Mouse (Mus musculus) embryo, embryonic 10.5 days (tissue): Measurements from ENCODE around the gene Hist2h4.
A peak's percentile ranks its signal among the peaks of the same experiment; 100 is the strongest.

Experiments
- DNase-seq: peaks from one replicate; pipeline ENCODE4 v3.0.0-alpha.2; 2015; ENCODE audit warnings: low spot score

Gene Hist2h4

DNA sequence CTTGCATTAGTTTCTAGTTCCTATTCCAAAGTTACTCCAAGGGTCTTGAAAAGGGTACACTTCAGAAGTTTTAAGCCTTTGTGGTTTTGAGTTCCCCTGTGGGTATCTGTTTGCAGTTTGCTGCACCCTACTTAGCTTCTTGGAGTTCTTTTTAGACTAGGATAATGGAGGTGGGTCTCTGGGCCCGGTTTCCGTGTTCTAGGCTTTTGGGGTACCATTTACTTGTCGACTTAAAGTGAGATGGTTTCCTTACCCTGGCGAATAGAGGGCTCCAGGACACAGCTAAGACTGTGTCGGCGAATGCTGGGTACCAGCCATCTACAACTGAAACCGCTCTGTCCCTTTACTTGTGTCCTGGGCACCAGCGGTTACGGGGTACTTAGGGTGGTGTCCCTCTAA, 41.5 kb downstream of the Hist2h4 start:
- no peak for DNase-seq

DNA sequence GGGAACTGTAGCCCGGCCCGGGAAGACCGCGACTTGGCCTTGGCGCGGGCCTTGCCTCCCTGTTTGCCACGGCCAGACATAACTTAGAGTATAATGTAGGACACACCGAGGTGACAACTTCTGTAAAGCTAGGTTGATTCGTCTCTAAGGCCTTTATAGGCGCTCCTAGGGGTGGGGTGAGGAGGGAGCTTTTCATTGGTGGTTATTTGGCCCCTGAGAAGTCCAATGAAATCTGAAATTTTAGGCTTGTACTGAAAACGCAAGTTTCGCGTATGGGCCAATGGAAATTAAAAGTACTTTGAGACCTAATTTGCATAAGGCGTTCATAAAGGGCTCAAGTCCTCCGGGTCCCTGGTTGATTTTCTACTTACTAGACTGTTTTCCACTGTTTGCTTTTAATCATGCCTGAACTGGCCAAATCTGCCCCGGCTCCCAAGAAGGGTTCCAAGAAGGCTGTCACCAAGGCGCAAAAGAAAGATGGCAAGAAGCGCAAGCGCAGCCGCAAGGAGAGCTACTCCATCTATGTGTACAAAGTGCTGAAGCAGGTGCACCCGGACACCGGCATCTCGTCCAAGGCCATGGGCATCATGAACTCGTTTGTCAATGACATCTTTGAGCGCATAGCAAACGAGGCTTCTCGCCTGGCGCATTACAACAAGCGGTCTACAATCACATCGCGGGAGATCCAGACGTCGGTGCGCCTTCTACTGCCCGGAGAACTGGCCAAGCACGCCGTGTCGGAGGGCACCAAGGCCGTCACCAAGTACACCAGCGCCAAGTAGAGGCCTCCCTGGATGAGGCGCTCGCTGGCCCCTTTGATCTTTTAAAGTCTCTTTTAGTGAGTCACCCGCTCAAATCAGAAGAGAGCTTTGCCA, 42.1 kb downstream of the Hist2h4 start, which contains the start of the genes Hist2h2ac and Hist2h2be:
TSS of gene Hist2h2ac (minus strand) at position 116 of the 875 bp plus-strand sequence.
TSS of gene Hist2h2be (plus strand) at position 355 of the 875 bp plus-strand sequence.
- DNase-seq: peak; percentile 97

DNA sequence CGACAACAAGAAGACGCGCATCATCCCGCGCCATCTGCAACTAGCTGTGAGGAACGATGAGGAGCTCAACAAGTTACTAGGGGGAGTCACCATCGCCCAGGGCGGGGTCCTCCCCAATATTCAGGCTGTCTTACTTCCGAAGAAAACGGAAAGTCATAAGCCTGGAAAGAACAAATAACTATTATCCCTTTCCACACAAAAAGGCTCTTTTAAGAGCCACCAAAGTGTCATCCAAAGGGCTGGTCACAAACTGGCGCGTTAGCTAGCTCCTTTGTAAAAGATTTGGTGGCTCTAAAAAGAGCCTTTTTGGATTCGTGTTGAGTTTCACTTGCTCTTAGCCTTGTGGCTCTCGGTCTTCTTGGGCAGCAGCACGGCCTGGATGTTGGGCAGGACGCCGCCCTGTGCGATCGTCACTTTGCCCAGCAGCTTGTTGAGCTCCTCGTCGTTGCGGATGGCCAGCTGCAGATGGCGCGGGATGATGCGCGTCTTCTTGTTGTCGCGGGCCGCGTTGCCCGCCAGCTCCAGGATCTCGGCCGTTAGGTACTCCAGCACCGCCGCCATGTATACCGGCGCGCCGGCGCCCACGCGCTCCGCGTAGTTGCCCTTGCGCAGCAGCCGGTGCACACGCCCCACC, 42.9 kb downstream of the Hist2h4 start:
- peak; percentile 75 for DNase-seq

DNA sequence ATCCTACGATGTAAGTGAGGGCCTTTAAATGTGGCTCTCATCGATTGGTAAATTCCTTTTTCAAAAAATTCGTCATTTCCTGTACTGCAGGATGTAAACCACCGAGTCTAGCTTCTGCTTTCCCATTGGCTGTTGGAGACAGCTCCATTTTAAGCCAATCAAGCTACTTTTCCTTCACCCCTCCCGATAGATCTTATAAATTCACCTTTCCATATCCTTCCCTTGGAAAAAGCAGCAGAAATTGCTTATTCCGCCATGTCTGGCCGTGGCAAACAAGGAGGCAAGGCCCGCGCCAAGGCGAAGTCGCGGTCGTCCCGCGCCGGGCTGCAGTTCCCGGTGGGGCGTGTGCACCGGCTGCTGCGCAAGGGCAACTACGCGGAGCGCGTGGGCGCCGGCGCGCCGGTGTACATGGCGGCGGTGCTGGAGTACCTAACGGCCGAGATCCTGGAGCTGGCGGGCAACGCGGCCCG, 43.4 kb downstream of the Hist2h4 start, which contains the start of the genes Bola1 and Hist2h2ab:
TSS of gene Bola1 (minus strand) at position 49 of the 470 bp plus-strand sequence.
TSS of gene Hist2h2ab (plus strand) at position 205 of the 470 bp plus-strand sequence.
- peak; percentile 91 for DNase-seq

DNA sequence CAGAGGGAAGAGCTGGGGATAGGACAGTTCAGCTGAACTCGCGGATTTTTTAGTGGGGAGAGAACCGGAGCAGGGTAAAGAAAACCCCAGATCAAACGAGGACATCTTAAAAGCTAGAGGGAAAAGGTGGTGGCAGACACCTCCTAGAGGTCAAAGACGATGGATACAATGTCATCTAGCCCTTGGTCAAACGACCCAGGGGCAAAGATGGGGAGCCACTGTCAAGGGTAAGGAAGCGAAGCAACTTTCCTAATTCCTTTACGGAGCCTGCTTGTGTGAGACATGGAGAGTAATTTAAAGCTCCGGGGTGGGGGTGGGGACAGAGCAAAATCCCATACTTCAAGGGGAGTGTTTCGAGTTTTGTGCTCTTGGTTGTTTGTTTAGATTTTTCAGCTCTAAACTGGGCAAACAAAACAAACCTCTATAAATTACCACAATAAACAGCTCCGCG, 43.9 kb downstream of the Hist2h4 start:
- DNase-seq: peak; percentile 72
